Mouse (Mus musculus) gastrocnemius, postnatal 36 days (tissue): ENCODE data around the gene Duox1. TPM values are rescaled to one million over a fixed set of nuclear protein-coding genes. Genes with fewer than 3 reads are reported as not detected.

Experiments
- total RNA-seq, 2 experiments: library from RNA; stranded (reverse); gene quantifications; 2 replicates each; pipeline ENCODE4 v1.2.3; 2021

The Duox1 gene
- total RNA-seq, 2 experiments from 2014 or later = 0.47 to 0.66 TPM

Other genes starting within 250 kb of the Duox1 start
- 1 to 10 TPM; 4.1 to 4.8 TPM for gene Spg11, start 197.3 kb upstream of the Duox1 start, total RNA-seq
- gene B2m, start 168.0 kb upstream of the Duox1 start, total RNA-seq = 10 to 100 TPM; 61.2 to 75.7 TPM
- gene Trim69, start 155.0 kb upstream of the Duox1 start, total RNA-seq = not detected
- gene Patl2, start 129.5 kb upstream of the Duox1 start, total RNA-seq = not detected
- gene Terb2, start 129.4 kb upstream of the Duox1 start, total RNA-seq = not detected
- gene Sord, start 80.9 kb upstream of the Duox1 start, total RNA-seq = 10 to 100 TPM; 39.0 to 51.1 TPM
- gene Duox2, start 17.2 kb upstream of the Duox1 start, total RNA-seq = under 1 TPM in 1 of 2 experiments, not detected in 1; 0.17 TPM
- gene Duoxa2, start 16.8 kb upstream of the Duox1 start, total RNA-seq = not detected
- under 1 TPM; 0.41 to 0.49 TPM for gene Duoxa1, start 1.9 kb upstream of the Duox1 start, total RNA-seq
- gene Shf, start 53.5 kb downstream of the Duox1 start, total RNA-seq = 1 to 10 TPM; 1.9 to 2.1 TPM
- gene Slc28a2, start 110.8 kb downstream of the Duox1 start, total RNA-seq = 1 to 10 TPM; 3.8 to 6.0 TPM
- gene Gm14085, start 169.3 kb downstream of the Duox1 start, total RNA-seq = under 1 TPM in 1 of 2 experiments, not detected in 1; 0.31 TPM